Mouse (Mus musculus) NIH3T3 (cell line): ENCODE data around the gene Spock1.

Experiments
- DNase-seq: peaks from one replicate; pipeline ENCODE4 v3.0.0-alpha.2; 2012; ENCODE audit warnings: low read depth

Gene Spock1

GRCm38 (mm10) chr13:57806301-57806700 lies 101.8 kb downstream of the Spock1 start:
- DNase-seq: no peak

- no peak for DNase-seq
Measured at GRCm38 (mm10) chr13:57798633-57799032, 109.5 kb downstream of the Spock1 start.

GRCm38 (mm10) chr13:57796951-57797692 lies 111.0 kb downstream of the Spock1 start:
- no peak for DNase-seq

- DNase-seq: no peak
Measured at GRCm38 (mm10) chr13:57793643-57794240, 114.4 kb downstream of the Spock1 start.

GRCm38 (mm10) chr13:57789796-57790195 lies 118.3 kb downstream of the Spock1 start:
- DNase-seq: no peak

- no peak for DNase-seq
Measured at GRCm38 (mm10) chr13:57788299-57788698, 119.8 kb downstream of the Spock1 start.

- DNase-seq: no peak
Measured at GRCm38 (mm10) chr13:57786278-57786677, 121.9 kb downstream of the Spock1 start.

- no peak for DNase-seq
Measured at GRCm38 (mm10) chr13:57782975-57783374, 125.2 kb downstream of the Spock1 start.

GRCm38 (mm10) chr13:57782107-57782561 lies 126.0 kb downstream of the Spock1 start:
- no peak for DNase-seq

- no peak for DNase-seq
Measured at GRCm38 (mm10) chr13:57779146-57779545, 129.0 kb downstream of the Spock1 start.

- no peak for DNase-seq
Measured at GRCm38 (mm10) chr13:57778524-57778923, 129.6 kb downstream of the Spock1 start.

- no peak for DNase-seq
Measured at GRCm38 (mm10) chr13:57771998-57772397, 136.1 kb downstream of the Spock1 start.

GRCm38 (mm10) chr13:57766721-57767120 lies 141.4 kb downstream of the Spock1 start:
- peak; percentile 3 for DNase-seq

GRCm38 (mm10) chr13:57761122-57761521 lies 147.0 kb downstream of the Spock1 start:
- no peak for DNase-seq

GRCm38 (mm10) chr13:57760618-57761017 lies 147.5 kb downstream of the Spock1 start:
- DNase-seq: no peak

GRCm38 (mm10) chr13:57756316-57756715 lies 151.8 kb downstream of the Spock1 start:
- no peak for DNase-seq

GRCm38 (mm10) chr13:57750831-57751230 lies 157.3 kb downstream of the Spock1 start:
- DNase-seq: no peak

GRCm38 (mm10) chr13:57744667-57745066 lies 163.5 kb downstream of the Spock1 start:
- DNase-seq: no peak

GRCm38 (mm10) chr13:57741186-57741585 lies 166.9 kb downstream of the Spock1 start:
- no peak for DNase-seq

GRCm38 (mm10) chr13:57740473-57740872 lies 167.7 kb downstream of the Spock1 start:
- no peak for DNase-seq

- DNase-seq: no peak
Measured at GRCm38 (mm10) chr13:57736060-57736459, 172.1 kb downstream of the Spock1 start.

- no peak for DNase-seq
Measured at GRCm38 (mm10) chr13:57734549-57734948, 173.6 kb downstream of the Spock1 start.

GRCm38 (mm10) chr13:57733521-57733920 lies 174.6 kb downstream of the Spock1 start:
- DNase-seq: no peak

GRCm38 (mm10) chr13:57732251-57732650 lies 175.9 kb downstream of the Spock1 start:
- DNase-seq: no peak
